Mouse (Mus musculus): ENCODE data around the gene Eif5a.
"Not testable (repeated sequence)": the region's sequence is repeated elsewhere in the genome, so short reads cannot be mapped to it uniquely, and the experiment has no call there.

Eif5a gene

DNA sequence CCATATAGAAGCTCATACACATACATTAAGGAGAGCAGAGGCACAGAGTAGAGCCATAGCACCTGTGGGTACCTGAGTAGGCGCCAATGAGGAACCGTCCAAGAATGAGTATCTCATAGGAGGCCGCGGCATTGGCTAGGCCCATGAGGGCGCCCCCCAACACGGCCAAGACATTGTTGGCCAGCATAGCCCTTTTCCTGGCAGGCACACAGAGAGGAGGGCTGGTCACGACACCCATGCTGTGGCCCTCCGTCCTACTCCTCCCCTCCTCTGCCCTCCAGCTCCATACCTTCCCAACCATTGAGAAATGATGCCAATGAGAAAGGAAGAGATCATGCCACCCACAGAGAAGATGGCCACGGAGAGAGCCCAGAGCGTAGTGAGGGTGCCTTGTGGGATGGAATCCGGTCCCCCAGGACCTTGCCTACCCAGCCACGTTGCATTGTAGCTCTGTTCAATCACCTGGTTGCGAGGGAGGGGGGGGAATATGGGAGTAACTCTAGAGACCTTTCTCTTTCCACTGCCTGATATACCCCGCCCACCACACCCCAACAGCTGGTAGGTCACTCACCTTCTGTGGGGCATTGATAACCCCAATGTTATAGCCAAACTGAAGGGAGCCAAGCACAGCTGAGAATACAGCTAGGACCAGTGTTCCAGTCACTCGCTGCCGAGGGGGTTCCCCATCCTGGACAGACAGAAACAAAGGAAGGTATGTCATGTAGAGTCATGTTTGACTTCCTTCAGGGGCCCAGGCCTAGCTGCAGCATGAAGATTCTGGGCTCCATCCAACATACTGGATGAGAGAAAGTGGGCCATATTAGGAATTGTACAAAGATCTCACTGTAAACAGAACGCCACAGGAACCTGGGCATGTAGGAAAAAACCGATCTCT lies 24.5 kb upstream of the Eif5a start:
- DNase-seq (ENCODE audit: low spot score) = no peak

DNA sequence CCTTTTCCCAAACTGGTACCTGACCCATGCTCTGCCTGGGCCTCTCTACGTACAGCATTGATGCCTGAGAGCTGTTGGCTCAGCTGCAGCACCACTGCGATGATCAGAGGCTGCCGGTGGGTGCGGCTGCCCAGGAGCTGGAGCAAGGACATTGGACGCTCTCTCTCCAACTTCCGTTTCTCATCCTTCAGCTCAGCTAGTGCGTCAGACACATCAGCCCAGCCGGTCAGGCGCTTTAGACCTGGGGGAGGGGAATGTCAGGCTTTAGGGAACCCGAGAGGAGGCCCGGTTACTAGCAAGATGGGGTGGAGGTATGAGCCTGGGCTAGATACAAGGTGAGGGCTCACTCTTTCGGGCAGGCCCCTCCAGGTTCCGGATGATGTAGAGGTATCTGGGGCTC lies 23.5 kb upstream of the Eif5a start:
- DNase-seq (ENCODE audit: low spot score) = no peak

DNA sequence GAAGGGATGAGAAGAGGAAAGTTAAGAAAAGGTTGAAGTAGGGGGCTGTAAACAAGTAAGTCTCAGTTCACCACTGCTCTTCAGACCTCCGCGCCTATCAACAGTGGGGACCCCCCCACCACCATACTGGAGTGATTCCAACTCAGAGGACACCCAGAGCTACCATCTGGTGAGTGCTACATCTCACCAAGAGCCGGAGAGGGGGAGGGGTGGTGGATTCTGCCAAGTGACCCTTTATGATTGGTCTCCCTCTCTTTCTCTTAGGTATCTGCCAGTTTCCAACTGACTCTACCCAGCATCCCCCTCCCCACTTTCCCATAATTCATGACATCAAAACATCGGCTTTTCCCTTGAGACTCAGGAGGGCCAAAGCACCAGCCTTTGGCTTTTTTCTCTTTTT lies 19.2 kb upstream of the Eif5a start:
- no peak for DNase-seq (ENCODE audit: low spot score)

DNA sequence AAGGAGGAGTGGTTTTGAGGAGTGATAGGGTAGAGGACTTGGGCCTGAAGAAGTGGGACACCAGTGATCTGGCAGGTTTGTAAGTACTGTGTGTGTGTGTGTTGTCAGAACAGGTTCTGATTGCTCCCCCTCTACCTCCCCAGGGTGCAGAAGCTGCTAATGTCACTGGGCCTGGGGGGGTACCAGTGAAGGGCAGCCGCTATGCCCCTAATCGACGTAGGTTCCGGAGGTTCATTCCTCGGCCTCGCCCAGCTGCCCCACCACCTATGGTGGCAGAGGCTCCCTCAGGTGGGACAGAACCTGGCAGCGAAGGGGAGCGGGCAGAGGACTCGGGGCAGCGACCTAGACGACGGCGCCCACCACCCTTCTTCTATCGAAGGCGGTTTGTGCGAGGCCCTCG lies 18.0 kb upstream of the Eif5a start:
- DNase-seq (ENCODE audit: low spot score) = no peak

DNA sequence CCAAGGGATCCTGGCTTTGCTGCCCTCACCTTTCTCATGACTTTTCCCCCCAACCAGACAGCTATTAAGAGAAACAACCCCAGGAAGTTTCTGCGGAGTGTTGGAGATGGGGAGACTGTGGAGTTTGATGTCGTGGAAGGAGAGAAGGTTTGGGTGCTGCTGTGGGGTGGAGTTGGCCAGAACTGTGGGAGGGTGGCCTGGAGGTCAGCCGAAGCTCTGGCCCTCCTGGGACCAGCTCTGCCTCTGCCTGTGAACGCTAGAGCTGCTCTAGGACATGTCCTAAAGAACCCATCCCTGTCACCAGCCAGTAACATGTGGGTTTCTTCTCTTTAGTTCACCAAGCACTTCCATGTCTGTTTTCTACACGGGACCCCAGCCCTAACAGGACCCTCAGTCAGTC lies 17.4 kb upstream of the Eif5a start:
- DNase-seq (ENCODE audit: low spot score) = no peak

DNA sequence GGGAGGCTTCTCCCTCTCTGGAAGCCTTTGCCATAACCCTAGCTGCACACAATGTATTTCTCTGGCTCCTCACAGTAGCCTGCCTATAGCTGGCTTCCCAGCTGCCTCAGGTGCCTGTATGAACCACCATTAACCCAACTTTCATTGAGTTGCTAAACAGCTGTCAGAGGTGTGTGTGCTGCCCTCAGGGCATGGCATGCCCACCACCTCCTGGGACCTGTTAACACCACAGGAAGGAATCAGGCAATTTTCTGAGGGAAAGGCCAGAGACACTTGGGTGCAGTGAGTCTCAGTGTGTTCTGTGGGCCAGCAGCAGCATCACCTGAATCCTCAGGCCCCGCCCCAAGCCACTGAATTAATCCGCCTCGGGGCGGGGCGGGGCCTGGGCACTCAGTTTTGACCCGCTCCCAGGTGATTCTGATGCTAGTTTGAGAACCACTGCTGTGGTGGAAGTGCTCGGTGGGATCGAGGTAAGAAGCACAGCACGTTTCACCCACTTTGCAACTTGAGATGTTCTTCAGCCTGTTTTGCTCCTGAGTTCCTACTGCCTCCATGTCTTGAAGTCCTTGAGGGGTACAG lies 16.7 kb upstream of the Eif5a start:
- DNase-seq (ENCODE audit: low spot score) = no peak

DNA sequence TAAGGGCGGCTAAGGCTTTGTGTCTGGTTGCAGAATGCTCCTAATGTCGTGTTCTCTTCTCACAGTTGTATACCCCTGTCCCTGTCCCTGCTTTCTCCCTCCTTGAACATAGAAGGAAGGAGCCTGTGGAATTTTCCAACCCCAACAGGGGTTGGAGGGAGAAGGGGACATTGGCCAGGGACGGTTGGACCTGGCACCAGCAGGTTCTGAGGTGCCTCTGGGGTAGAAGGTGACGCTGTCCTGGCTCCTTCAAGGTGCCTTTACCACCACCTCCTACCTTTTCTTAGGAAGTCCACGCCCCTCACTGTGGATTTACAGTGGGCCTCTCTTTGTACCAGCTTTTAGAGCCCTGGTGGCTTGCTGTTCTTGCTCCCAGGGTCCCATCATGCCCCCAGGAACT lies 16.1 kb upstream of the Eif5a start:
- DNase-seq (ENCODE audit: low spot score) = no peak

DNA sequence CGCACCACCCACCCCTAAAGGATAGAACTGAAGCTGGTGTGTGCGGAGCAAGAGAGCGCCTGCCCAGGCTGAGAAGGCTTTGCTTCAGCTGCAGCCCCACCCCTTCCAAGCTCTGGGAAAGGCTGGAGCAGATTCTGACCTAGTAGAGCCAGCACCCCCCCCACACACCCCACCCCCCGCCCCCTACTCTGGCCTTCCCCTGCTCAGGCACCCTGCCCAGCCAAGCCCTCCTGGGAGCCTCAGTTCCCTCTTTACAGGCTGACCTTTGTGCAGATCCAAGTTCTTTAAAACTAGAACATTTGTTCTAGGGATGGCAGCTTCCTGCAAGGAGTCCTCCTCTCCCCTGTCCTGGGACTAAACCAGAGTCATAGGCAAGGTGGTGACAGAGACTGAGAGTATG lies 15.6 kb upstream of the Eif5a start:
- DNase-seq (ENCODE audit: low spot score) = no peak

DNA sequence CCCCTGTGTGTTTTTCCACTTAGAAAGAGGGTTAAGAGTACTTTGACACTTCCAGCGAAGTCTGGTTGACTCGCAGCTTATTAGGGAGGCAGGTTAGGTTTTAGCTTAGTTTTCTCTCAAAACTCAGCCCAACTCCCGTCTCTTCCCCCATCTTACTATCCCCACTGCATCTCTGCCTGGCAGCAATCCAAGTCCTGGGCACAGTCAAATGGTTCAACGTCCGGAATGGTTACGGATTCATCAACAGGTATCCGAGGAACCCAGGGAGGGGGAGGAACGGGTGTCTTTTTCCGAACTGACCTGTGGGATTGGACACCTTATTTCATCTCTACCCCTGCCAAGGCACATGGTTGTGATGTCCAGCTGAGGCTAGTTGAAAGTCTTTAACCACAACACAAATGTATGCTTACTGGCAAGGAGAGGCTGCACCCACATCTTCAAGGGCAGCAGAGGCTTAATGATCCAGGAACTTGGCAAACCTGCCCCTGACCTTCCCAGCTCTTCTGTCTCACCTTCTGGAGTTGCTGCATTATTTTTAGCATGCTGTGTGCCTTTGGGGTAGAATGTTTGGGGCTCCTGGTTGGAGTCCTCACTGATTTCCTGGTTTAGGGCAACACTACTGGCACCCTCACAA lies 15.1 kb upstream of the Eif5a start:
- no peak for DNase-seq (ENCODE audit: low spot score)

DNA sequence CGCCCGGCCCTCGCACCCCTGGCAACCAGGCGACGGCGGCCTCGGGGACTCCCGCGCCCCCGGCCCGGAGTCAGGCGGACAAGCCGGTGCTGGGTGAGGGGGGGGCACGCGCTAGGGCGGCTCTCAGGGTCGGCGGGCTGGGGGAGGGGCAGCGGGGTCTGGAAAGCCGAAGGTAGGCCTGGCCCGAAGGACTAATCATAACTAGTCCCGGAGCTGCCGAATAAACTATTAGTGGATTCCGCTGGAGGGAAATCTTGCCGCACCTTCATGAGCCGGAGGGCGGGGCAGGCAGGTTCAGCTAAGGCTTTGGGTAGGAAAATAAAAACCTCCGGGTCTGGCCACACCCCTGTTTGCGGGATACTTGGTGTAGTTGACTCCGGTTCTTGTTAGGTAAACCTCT lies 14.4 kb upstream of the Eif5a start:
- DNase-seq (ENCODE audit: low spot score) = no peak

DNA sequence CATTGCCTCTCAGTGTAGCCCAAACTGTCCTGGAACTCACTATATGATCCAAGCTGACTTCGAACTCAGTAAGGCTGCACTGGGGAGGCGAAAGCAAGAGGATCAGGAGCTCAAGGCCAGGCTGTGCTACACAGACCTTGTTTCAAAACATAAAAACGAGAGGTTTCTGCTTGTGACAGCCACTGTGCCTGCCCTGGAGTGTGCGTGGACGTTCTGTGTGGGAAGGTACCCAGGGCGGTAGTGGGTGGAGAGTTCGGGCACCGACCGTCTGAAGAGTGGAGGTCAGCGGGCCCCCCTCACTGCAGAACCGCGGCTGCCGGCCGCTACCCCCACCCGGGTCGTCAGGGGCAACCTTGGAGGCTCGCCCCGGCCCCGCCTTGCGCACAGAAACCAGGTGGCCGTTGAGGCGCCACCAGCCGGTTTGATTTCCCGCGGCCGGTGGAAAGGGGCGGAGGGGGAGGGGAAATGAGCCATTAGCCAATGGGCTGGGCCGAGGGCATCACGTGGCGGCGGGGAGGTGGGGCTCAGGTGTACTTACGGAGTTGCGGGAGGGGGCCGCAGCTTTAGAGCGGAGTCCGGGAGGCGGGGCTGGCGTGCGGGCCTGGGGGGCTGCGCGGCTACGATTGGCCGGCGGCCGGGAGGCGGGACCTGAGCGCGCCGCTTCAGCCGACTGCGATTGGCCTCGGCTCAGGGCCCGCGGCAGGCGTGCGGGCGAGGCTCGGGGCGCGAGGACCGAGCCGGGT lies 13.6 kb upstream of the Eif5a start, which contains the start of gene Ybx2:
Gene Ybx2, plus strand, starts transcription at position 660 of the 743 bp plus-strand sequence.
- DNase-seq (ENCODE audit: low spot score) = no peak

DNA sequence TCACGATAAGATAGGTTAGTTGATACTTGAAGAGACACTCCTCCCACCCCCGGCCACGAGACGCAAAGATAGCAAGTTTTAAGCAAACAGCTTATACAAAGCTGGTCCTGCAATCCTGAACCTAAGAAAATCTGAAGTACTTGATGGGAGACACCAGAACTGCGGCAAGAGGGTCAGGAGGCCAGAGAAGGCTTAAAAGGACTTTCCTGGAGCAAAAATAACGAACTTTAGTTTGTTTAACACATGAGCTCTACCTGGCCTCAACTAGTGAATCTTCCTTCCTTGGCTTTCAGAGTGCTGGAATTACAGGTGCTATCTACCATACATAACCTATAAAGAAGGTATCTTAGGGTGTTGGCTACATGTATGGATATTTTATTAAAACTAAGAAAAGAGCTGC lies 12.9 kb upstream of the Eif5a start:
- no peak for DNase-seq (ENCODE audit: low spot score)

DNA sequence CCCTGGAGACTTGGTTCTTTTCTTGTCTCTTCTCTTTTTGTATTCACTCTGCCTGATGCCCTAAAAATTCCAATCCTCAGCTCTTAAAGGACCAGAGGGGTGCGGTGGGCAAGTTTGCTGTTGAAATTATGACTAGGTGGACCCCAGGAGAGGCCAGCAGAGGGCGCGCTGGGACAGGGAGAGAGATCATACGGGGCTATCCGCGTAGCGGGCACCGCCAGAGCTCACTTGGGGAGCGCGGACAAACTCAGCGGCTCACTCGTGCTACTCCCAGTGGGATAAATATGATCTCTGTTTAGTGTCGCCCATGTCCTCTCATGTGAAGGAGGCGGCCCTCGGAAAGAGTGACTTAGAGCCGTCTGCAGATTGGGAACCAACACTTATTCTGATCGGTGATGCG lies 12.4 kb upstream of the Eif5a start:
- peak; percentile 82 for DNase-seq (ENCODE audit: low spot score)

DNA sequence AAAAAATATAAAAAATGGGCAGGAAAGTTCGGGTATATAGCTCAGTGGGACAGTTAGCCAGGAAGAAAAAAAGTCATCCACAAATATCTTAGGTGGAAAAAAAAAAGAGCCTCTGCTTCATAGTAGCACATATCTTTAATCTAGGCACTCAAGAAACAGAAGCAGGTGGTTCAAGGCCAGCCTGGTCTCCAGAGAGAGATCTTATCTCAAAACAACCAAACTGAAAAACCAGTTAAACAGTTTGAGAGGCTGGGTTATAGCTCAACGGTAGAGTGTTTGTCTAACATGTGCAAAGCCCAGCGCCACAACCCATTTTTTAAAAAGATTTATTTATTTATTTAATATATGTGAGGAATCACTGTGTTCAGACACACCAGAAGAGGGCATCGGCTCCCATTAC lies 11.3 kb upstream of the Eif5a start:
- no peak for DNase-seq (ENCODE audit: low spot score)

DNA sequence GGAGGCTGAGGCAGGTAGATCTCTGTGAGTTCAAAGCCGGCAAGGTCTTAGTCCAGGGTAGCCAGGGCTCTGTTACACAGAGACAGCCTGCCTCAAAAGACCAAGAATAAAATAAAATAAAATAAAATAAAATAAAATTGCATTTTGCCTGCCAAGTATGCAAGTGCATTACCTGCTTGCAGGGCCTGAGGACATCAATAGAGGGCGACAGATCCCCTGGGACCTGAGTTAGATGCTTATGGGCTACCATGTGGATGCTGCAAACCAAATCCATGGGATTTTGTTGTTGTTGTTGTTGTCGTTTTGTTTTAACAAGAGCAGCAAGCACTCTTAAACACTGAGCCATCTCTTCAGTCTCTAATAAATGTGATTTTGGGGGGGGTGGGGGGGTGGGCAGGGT lies 10.5 kb upstream of the Eif5a start:
- DNase-seq (ENCODE audit: low spot score) = no peak

DNA sequence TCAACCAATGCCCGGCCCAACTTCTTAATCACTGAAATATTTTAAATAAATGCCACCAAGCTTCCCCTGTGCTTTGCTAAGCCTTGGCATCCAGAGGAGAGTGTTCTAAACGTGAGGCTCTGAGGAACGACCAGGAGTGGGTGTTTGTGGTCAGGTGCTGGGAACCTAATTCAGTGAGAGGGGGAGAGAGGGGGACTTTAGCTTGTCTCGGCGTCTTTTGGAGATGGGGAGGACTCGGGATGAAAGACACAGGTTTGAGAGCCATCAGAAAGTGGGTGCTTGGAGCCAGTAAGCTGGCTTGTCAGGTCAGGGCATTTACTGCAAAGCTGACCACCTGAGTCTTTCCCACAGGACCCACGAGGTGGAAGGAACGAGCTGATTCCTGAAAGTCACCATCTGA lies 10.0 kb upstream of the Eif5a start:
- DNase-seq (ENCODE audit: low spot score) = no peak

DNA sequence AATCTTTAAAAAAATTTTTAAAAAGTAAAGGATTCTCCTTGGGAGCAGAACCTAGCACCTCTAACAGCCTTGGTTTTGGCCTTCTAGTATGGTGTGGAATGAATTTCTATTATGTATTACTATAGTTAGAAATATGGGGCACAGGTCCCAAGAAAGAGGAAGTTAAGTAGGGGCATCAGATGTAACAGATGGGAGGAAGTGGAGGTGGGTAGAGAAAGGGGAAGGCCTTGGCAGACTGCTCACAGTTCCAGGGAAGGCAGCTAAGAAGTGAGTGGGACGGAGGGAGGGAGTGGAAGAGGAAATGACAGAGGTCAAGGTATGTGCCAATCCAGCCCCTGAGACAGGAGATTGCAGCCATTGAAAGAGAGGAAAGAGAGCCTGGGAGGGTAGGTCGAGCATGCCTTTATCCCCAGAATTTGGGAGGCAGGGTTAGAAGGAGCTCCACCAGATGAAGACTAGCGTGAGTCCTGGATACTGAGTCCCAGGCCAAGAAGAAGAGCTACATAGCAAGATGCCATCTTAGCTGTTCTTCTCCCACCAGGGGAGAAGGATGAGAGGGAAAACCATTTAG lies 9.3 kb upstream of the Eif5a start:
- DNase-seq (ENCODE audit: low spot score) = no peak

DNA sequence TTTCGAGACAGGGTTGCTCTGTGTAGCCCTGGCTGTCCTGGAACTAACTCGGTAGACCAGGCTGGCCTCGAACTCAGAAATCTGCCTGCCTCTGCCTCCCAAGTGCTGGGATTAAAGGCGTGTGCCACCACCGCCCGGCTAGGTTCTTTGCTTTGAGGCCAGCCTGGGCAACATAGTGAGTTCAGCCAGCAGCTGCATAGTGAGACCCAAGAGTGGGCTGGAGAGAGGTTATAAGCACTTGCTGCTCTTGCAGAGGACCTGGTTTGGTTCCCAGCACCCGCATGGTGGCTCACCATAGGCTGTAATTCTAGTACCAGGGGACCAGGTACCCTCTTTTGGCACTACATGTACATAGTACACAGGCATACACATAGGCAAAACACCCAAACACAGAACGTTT lies 8.4 kb upstream of the Eif5a start:
- not testable (repeated sequence) for DNase-seq (ENCODE audit: low spot score)

DNA sequence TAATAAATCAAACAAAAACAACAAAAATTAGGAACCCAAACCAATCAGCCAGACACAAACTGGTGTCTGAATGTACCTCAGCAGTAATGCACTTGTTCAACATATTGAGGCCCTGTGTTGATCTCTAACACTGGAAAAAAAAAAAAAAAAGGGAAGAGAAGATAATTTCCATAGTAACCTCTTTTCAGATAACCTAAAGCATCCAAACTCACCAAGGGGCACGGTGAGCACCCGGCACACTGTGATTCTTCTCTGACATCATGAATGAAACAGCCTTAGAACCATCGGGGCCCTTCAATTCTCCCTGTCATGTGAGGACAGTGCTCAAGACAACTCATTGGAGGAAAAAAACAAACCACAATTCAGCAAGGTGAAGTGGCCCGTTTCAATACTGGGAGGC lies 8.0 kb upstream of the Eif5a start:
- no peak for DNase-seq (ENCODE audit: low spot score)

DNA sequence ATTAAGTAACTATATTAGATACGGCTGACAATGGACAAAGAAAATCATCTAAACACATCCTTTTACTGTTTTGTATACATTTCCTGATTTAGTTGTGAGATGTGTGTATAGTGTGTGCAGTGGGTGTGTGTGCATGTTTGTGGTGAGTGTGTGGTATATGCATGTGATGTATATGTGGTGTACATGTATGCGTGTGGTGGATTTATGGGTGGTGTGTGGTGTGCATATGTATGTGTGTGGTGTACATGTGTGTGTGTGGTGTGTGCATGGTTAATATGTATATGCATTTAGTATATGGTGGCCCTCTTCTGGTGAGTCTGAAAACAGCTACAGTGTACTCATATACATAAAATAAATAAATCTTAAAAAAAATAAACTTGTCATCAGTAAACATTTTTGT lies 5.7 kb upstream of the Eif5a start:
- DNase-seq (ENCODE audit: low spot score) = no peak

DNA sequence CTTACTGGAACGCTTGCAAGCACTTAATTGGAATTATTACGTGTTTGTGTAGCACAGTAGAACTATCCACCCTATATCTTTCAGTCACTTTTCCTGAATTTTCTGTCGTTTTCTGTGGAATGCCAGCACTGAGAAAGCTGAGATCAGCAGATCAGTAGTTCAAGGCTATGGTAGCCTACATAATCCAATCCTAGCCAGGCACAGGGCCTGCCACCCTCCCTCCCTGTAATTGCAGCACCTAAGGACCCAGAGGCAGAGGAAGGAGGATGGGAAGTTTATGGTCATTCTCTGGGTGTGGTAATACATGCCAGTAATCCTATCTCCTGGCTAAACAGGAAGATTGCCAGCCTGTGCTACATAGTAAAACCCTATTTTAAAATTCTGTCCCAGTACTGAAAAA lies 1.0 kb upstream of the Eif5a start:
- DNase-seq (ENCODE audit: low spot score) = no peak

DNA sequence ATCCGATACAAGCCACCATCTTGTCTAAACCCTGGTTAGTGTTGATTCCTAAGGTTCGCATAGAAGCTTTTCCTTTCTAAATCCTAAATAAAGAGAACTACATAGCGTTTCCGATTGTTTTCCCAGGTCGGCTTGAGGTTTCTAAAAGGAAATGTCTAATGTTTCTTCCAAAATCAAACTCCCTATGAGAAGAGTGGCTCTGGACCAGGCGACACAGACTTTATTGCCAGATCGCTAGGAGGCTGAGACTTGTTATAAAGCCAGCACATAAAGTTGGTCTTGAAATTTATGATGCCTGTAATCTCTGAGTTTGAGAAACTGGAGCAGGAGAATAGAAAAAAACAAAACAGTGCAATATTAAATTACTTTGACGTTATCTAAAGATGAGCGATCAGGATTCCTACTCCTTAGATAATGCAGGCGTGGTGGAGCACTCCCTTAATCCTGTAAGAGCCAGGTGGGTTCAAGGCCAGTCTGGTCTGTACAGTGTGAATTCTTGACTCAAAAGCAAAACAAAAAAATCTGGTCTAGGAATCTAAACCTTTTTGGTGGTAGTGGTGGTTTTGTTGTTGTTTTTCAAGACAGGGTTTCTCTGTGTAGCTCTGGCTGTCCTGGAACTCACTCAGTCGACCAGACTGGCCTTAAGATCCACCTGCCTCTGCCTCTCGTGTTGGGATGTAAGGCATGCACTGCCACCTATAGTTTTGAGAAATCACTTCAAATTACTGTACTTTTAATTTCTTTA lies 426 bp upstream of the Eif5a start:
- DNase-seq (ENCODE audit: low spot score) = no peak

Data from layer of hippocampus, adult 9-10 months (tissue).